Mouse (Mus musculus) limb, embryonic 14.5 days (tissue): Measurements from ENCODE around the gene Nfe2l1. TPM values are rescaled to one million over a fixed set of nuclear protein-coding genes. Genes with fewer than 3 reads are reported as not detected.

Experiments used
- ATAC-seq: fragments of 200-750 bp; cut with Nextera tagmentation; 2 replicates; pipeline ENCODE4 v1.8.0; 2017; ENCODE audit warnings: low read depth, moderate number of reproducible peaks, moderate TSS enrichment; ENCODE audit not compliant: low FRiP score
- DNase-seq: peaks from one replicate; pipeline ENCODE4 v3.0.0-alpha.2; 2015; ENCODE audit warnings: low spot score
- H3K27ac ChIP-seq: fragments of 300-500 bp; sonication (generic); replicated peaks from 2 replicates; pipeline ENCODE4 v1.5.1; 2014; ENCODE audit warnings: low read depth, mild to moderate bottlenecking, low read length, moderate library complexity, mixed read lengths
- H3K27me3 ChIP-seq: fragments of 300-500 bp; sonication (generic); 2 replicates; pipeline ENCODE4 v1.6.1; 2014; ENCODE audit warnings: low read length, mixed read lengths; ENCODE audit not compliant: control insufficient read depth, insufficient read depth
- H3K36me3 ChIP-seq: fragments of 300-500 bp; sonication (generic); 2 replicates; pipeline ENCODE4 v1.6.1; 2014; ENCODE audit warnings: mild to moderate bottlenecking, low read length, moderate library complexity, mixed read lengths; ENCODE audit not compliant: control insufficient read depth, insufficient read depth
- H3K4me1 ChIP-seq: fragments of 300-500 bp; sonication (generic); 2 replicates; pipeline ENCODE4 v1.6.1; 2014; ENCODE audit warnings: antibody characterized with exemption, low read length, mixed read lengths; ENCODE audit not compliant: control insufficient read depth, insufficient read depth
- H3K4me2 ChIP-seq: fragments of 300-500 bp; sonication (generic); replicated peaks from 2 replicates; pipeline ENCODE4 v1.6.1; 2014; ENCODE audit warnings: low read depth, mild to moderate bottlenecking, low read length, moderate library complexity; ENCODE audit not compliant: severe bottlenecking
- H3K4me3 ChIP-seq: fragments of 300-500 bp; sonication (generic); replicated peaks from 2 replicates; pipeline ENCODE4 v1.5.1; 2014; ENCODE audit warnings: low read length
- H3K9ac ChIP-seq: fragments of 300-500 bp; sonication (generic); 2 replicates; pipeline ENCODE4 v1.6.1; 2014; ENCODE audit warnings: mild to moderate bottlenecking, low read depth, low read length, moderate library complexity; ENCODE audit not compliant: severe bottlenecking
- H3K9me3 ChIP-seq: fragments of 300-500 bp; sonication (generic); 2 replicates; pipeline ENCODE4 v1.6.1; 2016; ENCODE audit warnings: low read length; ENCODE audit not compliant: control insufficient read depth
- POLR2A ChIP-seq: fragments of 200-500 bp; IDR thresholded peaks from 2 replicates; pipeline ENCODE4 v1.8.0; 2012; ENCODE audit warnings: inconsistent platforms, mild to moderate bottlenecking, moderate library complexity, borderline replicate concordance; ENCODE audit not compliant: insufficient read depth, insufficient read length; ENCODE audit errors: extremely low read depth
- WGBS: fragments of 180-500 bp; shearing (Covaris S2); extraction: QIAGEN DNeasy Blood & Tissue Kit; methylation state at CpG from one replicate; pipeline ENCODE4 v1.1.7; 2014; 5-methylcytosine and 5-hydroxymethylcytosine counted together
- polyA plus RNA-seq, 2 experiments: library from polyadenylated mRNA; depleted of rRNA in 1 of 2; stranded (reverse) in 1 of 2; unstranded in 1 of 2; fragments of >200 nt; fragmentation: Nextera tagmentation in 1 of 2; extraction: Ambion mirVana in 1 of 2; gene quantifications; 2 replicates each; pipeline versions ENCODE4 v1.2.1 to v1.2.3; 2012 to 2014

The Nfe2l1 gene
- polyA plus RNA-seq, 2 experiments, result 42.0 to 94.5 TPM

- 26% methylated on average over 9 of the region's 9 CpGs for WGBS
- Histone ChIP-seq H3K9me3 (no peaks in the 10 kb centered on the region), H3K9ac (no peak overlapping the region), H3K36me3 (no peaks in the 10 kb centered on the region), H3K27ac (no peak overlapping the region), H3K4me1 (no peaks in the 10 kb centered on the region), H3K4me3 (no peak overlapping the region), H3K27me3 (no peaks in the 10 kb centered on the region), H3K4me2 (no peak overlapping the region)
- TF ChIP-seq POLR2A, result no peak
- DNase-seq, result no peak
- ATAC-seq, result no peak
Observed at GRCm38 (mm10) chr11:96837298-96837697, 7.5 kb upstream of the Nfe2l1 start.

GRCm38 (mm10) chr11:96834127-96834526 is 4.4 kb upstream of the Nfe2l1 start:
- 0 out of 2 replicates have a peak, but pooled peaks cover 4% of the 10 kb centered on the region for H3K4me1 ChIP-seq
- no peak overlapping the region for H3K4me2 ChIP-seq
- ATAC-seq (no peak), DNase-seq (no peak)
- H3K27ac ChIP-seq, result no peak overlapping the region
- TF ChIP-seq POLR2A, result no peak
- WGBS, result 86% methylated on average over 1 of the region's 1 CpGs
- H3K36me3 ChIP-seq, result no peaks in the 10 kb centered on the region
- H3K9ac ChIP-seq, result no peak overlapping the region
- no peak overlapping the region for H3K4me3 ChIP-seq
- no peaks in the 10 kb centered on the region for H3K27me3 ChIP-seq
- no peaks in the 10 kb centered on the region for H3K9me3 ChIP-seq

- WGBS, result 34% methylated on average over 2 of the region's 2 CpGs
- no peaks in the 10 kb centered on the region for H3K9me3 ChIP-seq
- no peak for DNase-seq
- no peaks in the 10 kb centered on the region for H3K27me3 ChIP-seq
- no peak overlapping the region for H3K9ac ChIP-seq
- H3K4me2 ChIP-seq, result no peak overlapping the region
- no peak overlapping the region for H3K4me3 ChIP-seq
- 0 out of 2 replicates have a peak, but pooled peaks cover 10% of the 10 kb centered on the region for H3K4me1 ChIP-seq
- peaks cover 1% of the 10 kb centered on the region; the same call in 1 of the 2 replicates for H3K36me3 ChIP-seq
- no peak overlapping the region for H3K27ac ChIP-seq
- no peak for ATAC-seq
- no peak for TF ChIP-seq POLR2A
Observed at GRCm38 (mm10) chr11:96832973-96833372, 3.2 kb upstream of the Nfe2l1 start.

DNA sequence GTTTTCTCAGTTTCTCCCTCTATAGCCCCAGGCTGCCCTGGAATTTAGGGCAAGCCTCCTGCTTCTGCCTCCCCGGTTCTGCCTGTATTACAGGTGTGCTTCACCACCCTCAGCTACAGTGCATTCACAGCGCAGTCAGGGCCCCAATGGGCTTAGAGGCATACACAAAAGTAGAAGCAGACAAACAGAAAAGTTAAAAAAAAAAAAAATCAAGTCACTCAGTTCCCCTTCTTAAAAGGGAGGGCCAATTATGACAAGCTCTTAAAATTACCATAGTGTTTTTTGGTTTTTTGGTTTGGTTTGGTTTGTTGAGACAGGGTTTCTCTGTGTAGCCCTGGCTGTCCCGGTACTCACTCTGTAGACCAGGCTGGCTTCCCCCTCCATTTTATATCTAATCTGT is 2.8 kb upstream of the Nfe2l1 start:
- TF ChIP-seq POLR2A, result no peak
- DNase-seq (no peak), ATAC-seq (no peak)
- Histone ChIP-seq H3K9me3 (no peaks in the 10 kb centered on the region), H3K9ac (no peak overlapping the region), H3K4me2 (no peak overlapping the region), H3K27me3 (no peaks in the 10 kb centered on the region), H3K4me3 (no peak overlapping the region), H3K27ac (no peak overlapping the region), H3K36me3 (peaks cover 5% of the 10 kb centered on the region), H3K4me1 (peaks cover 14% of the 10 kb centered on the region; the same call in 1 of the 2 replicates)
- 81% methylated on average over 3 of the region's 3 CpGs for WGBS

DNA sequence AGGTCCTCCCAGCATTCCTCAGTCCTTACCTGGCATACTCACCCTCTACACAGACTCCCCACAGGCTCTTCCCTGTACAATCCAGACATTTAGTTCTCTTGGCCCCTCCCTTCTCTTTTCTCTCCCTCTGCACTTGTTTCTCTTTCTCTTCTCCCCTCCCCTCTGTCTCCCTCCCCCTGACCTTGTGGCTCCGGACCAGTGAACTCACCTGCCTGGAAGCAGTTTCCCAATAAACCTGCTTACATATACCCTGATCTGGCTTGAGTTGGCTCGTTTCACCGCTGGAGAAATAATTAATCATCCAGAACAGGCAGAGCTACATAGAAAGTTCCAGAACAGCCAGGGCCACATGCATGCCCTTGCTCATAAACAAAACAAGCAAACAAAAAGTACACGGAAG is 1.7 kb upstream of the Nfe2l1 start:
- 66% methylated on average over 4 of the region's 4 CpGs for WGBS
- no peak overlapping the region for H3K27ac ChIP-seq
- H3K4me3 ChIP-seq, result no peak overlapping the region
- ATAC-seq (no peak), DNase-seq (no peak)
- peaks cover 13% of the 10 kb centered on the region for H3K36me3 ChIP-seq
- no peaks in the 10 kb centered on the region for H3K27me3 ChIP-seq
- no peak for TF ChIP-seq POLR2A
- no peaks in the 10 kb centered on the region for H3K9me3 ChIP-seq
- no peak overlapping the region for H3K4me2 ChIP-seq
- H3K9ac ChIP-seq, result no peak overlapping the region
- H3K4me1 ChIP-seq, result peaks cover 25% of the 10 kb centered on the region; the same call in 1 of the 2 replicates
